Mouse (Mus musculus): ENCODE measurements around the gene Tenm3. TPM values are rescaled to one million over a fixed set of nuclear protein-coding genes. Genes with fewer than 3 reads are reported as not detected.

Tenm3 gene
- polyA plus RNA-seq, 1 experiment from 2014 or later = 65.3 TPM

GRCm38 (mm10) chr8:48511137-48511536, 332.6 kb downstream of the Tenm3 start:
- no peak overlapping the region for H3K9ac ChIP-seq
- H3K27ac ChIP-seq = no peak overlapping the region
- no peaks in the 10 kb centered on the region for H3K36me3 ChIP-seq
- no peaks in the 10 kb centered on the region for H3K27me3 ChIP-seq
- no peak overlapping the region for H3K4me3 ChIP-seq
- H3K9me3 ChIP-seq = no peaks in the 10 kb centered on the region
- H3K4me1 ChIP-seq = peaks cover 15% of the 10 kb centered on the region; the same call in 1 of the 2 replicates
- 84% methylated on average over 14 of the region's 14 CpGs for WGBS
- H3K4me2 ChIP-seq (replicated peaks) = no peak overlapping the region
- no peak for ATAC-seq (ENCODE audit: insufficient number of reproducible peaks, insufficient read depth, low FRiP score, low TSS enrichment)

- no peak for ATAC-seq (ENCODE audit: insufficient number of reproducible peaks, insufficient read depth, low FRiP score, low TSS enrichment)
- no peaks in the 10 kb centered on the region for H3K36me3 ChIP-seq
- no peak overlapping the region for H3K4me3 ChIP-seq
- 0 out of 2 replicates have a peak overlapping the region, but pooled peaks have one; percentile 30 for H3K27ac ChIP-seq
- no peaks in the 10 kb centered on the region for H3K27me3 ChIP-seq
- 33% methylated on average over 29 of the region's 29 CpGs for WGBS
- no peak overlapping the region for H3K9ac ChIP-seq
- H3K4me2 ChIP-seq (replicated peaks) = peak overlapping the region; percentile 42
- H3K9me3 ChIP-seq = no peaks in the 10 kb centered on the region
- peaks cover 15% of the 10 kb centered on the region; the same call in 1 of the 2 replicates for H3K4me1 ChIP-seq
Observed at GRCm38 (mm10) chr8:48508641-48509599, 334.8 kb downstream of the Tenm3 start.

- H3K27ac ChIP-seq = no peak overlapping the region
- no peaks in the 10 kb centered on the region for H3K27me3 ChIP-seq
- no peak overlapping the region for H3K4me2 ChIP-seq (replicated peaks)
- no peak overlapping the region for H3K4me3 ChIP-seq
- H3K9me3 ChIP-seq = no peaks in the 10 kb centered on the region
- H3K9ac ChIP-seq = no peak overlapping the region
- no peaks in the 10 kb centered on the region for H3K36me3 ChIP-seq
- no peak for ATAC-seq (ENCODE audit: insufficient number of reproducible peaks, insufficient read depth, low FRiP score, low TSS enrichment)
- 59% methylated on average over 10 of the region's 10 CpGs for WGBS
- H3K4me1 ChIP-seq = peaks cover 15% of the 10 kb centered on the region; the same call in 1 of the 2 replicates
Observed at GRCm38 (mm10) chr8:48507719-48508501, 335.8 kb downstream of the Tenm3 start.

- 82% methylated on average over 5 of the region's 5 CpGs for WGBS
- Histone ChIP-seq H3K27ac (no peak overlapping the region), H3K4me1 (peaks cover 29% of the 10 kb centered on the region), H3K4me3 (no peak overlapping the region), H3K27me3 (no peaks in the 10 kb centered on the region), H3K9me3 (no peaks in the 10 kb centered on the region), H3K4me2 (replicated peaks) (no peak overlapping the region), H3K9ac (no peak overlapping the region), H3K36me3 (no peaks in the 10 kb centered on the region)
- no peak for ATAC-seq (ENCODE audit: insufficient number of reproducible peaks, insufficient read depth, low FRiP score, low TSS enrichment)
Observed at GRCm38 (mm10) chr8:48492491-48492890, 351.3 kb downstream of the Tenm3 start.

GRCm38 (mm10) chr8:48490635-48491165, 353.1 kb downstream of the Tenm3 start:
- no peak overlapping the region for H3K4me2 ChIP-seq (replicated peaks)
- H3K9me3 ChIP-seq = no peaks in the 10 kb centered on the region
- no peak for ATAC-seq (ENCODE audit: insufficient number of reproducible peaks, insufficient read depth, low FRiP score, low TSS enrichment)
- 76% methylated on average over 6 of the region's 6 CpGs for WGBS
- H3K4me1 ChIP-seq = peaks cover 29% of the 10 kb centered on the region
- H3K4me3 ChIP-seq = no peak overlapping the region
- H3K27ac ChIP-seq = no peak overlapping the region
- H3K27me3 ChIP-seq = no peaks in the 10 kb centered on the region
- 0 out of 2 replicates have a peak, but pooled peaks cover 2% of the 10 kb centered on the region for H3K36me3 ChIP-seq
- H3K9ac ChIP-seq = no peak overlapping the region

GRCm38 (mm10) chr8:48489936-48490634, 353.7 kb downstream of the Tenm3 start:
- no peaks in the 10 kb centered on the region for H3K9me3 ChIP-seq
- WGBS = 84% methylated on average over 18 of the region's 18 CpGs

GRCm38 (mm10) chr8:48489417-48489816, 354.3 kb downstream of the Tenm3 start:
- H3K4me1 ChIP-seq = peaks cover 29% of the 10 kb centered on the region
- WGBS = 62% methylated on average over 4 of the region's 4 CpGs
- no peak overlapping the region for H3K4me3 ChIP-seq

More at GRCm38 (mm10) chr8:48489936-48490634, 353.7 kb downstream of the Tenm3 start:
- H3K27me3 ChIP-seq = no peaks in the 10 kb centered on the region
- peaks cover 29% of the 10 kb centered on the region for H3K4me1 ChIP-seq
- H3K9ac ChIP-seq = no peak overlapping the region
- H3K4me3 ChIP-seq = no peak overlapping the region
- H3K36me3 ChIP-seq = 0 out of 2 replicates have a peak, but pooled peaks cover 2% of the 10 kb centered on the region
- ATAC-seq (ENCODE audit: insufficient number of reproducible peaks, insufficient read depth, low FRiP score, low TSS enrichment) = no peak
- H3K4me2 ChIP-seq (replicated peaks) = no peak overlapping the region
- H3K27ac ChIP-seq = no peak overlapping the region

GRCm38 (mm10) chr8:48488809-48489208, 354.9 kb downstream of the Tenm3 start:
- H3K9me3 ChIP-seq = no peaks in the 10 kb centered on the region
- H3K27ac ChIP-seq = peak overlapping the region; percentile 46; the same call in 1 of the 2 replicates
- no peak overlapping the region for H3K4me3 ChIP-seq
- 0 out of 2 replicates have a peak, but pooled peaks cover 2% of the 10 kb centered on the region for H3K36me3 ChIP-seq
- H3K27me3 ChIP-seq = no peaks in the 10 kb centered on the region
- 42% methylated on average over 7 of the region's 7 CpGs for WGBS
- H3K4me1 ChIP-seq = peaks cover 29% of the 10 kb centered on the region
- H3K9ac ChIP-seq = no peak overlapping the region
- H3K4me2 ChIP-seq (replicated peaks) = no peak overlapping the region; the same call in 1 of the 2 replicates
- ATAC-seq (ENCODE audit: insufficient number of reproducible peaks, insufficient read depth, low FRiP score, low TSS enrichment) = no peak

More at GRCm38 (mm10) chr8:48489417-48489816, 354.3 kb downstream of the Tenm3 start:
- H3K4me2 ChIP-seq (replicated peaks) = no peak overlapping the region
- no peaks in the 10 kb centered on the region for H3K9me3 ChIP-seq
- 0 out of 2 replicates have a peak, but pooled peaks cover 2% of the 10 kb centered on the region for H3K36me3 ChIP-seq
- ATAC-seq (ENCODE audit: insufficient number of reproducible peaks, insufficient read depth, low FRiP score, low TSS enrichment) = no peak
- no peaks in the 10 kb centered on the region for H3K27me3 ChIP-seq
- H3K27ac ChIP-seq = no peak overlapping the region
- H3K9ac ChIP-seq = no peak overlapping the region

GRCm38 (mm10) chr8:48484143-48484542, 359.6 kb downstream of the Tenm3 start:
- no peak overlapping the region for H3K9ac ChIP-seq
- 0 out of 2 replicates have a peak, but pooled peaks cover 2% of the 10 kb centered on the region for H3K36me3 ChIP-seq
- no peak for ATAC-seq (ENCODE audit: insufficient number of reproducible peaks, insufficient read depth, low FRiP score, low TSS enrichment)
- 90% methylated on average over 5 of the region's 5 CpGs for WGBS
- no peak overlapping the region for H3K27ac ChIP-seq
- no peaks in the 10 kb centered on the region for H3K9me3 ChIP-seq
- no peak overlapping the region for H3K4me2 ChIP-seq (replicated peaks)
- H3K27me3 ChIP-seq = no peaks in the 10 kb centered on the region
- H3K4me3 ChIP-seq = no peak overlapping the region
- H3K4me1 ChIP-seq = peaks cover 28% of the 10 kb centered on the region

- WGBS = 57% methylated on average over 33 of the region's 33 CpGs
- Histone ChIP-seq H3K4me1 (peaks cover 17% of the 10 kb centered on the region), H3K27me3 (no peaks in the 10 kb centered on the region), H3K36me3 (0 out of 2 replicates have a peak, but pooled peaks cover 2% of the 10 kb centered on the region), H3K27ac (peak overlapping the region; percentile 75), H3K4me2 (replicated peaks) (peak overlapping the region; percentile 31), H3K9ac (no peak overlapping the region), H3K4me3 (no peak overlapping the region), H3K9me3 (no peaks in the 10 kb centered on the region)
- ATAC-seq (ENCODE audit: insufficient number of reproducible peaks, insufficient read depth, low FRiP score, low TSS enrichment) = peak; percentile 64; the same call in 1 of the 2 replicates
Observed at GRCm38 (mm10) chr8:48481709-48482671, 361.8 kb downstream of the Tenm3 start.
